Comparison of ENCODE assay signal across 7 mouse cellular contexts in the genomic region with DNA sequence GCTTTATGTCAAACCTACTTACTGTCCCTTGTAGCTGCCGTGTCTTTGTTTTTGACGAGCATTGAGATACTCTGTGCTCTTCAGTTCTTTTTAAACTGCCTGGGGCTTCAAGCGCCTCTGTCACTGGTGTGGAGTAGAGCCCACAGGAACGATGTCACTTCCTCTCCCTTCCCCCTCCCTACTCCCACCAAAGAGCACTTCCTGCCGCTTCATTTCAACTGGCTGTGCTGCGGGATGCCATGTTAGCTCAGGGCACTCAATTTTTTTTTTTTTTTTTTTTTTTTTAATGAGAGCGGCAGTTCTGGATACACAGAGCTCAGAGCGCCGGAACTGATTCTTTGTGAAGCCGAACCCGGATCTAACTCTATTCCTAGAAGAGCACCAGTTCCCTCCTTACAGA.
DNase-seq lines count a peak whose midpoint lies in the region; ATAC-seq and TF ChIP-seq lines count a peak whose summit lies in the region.

No protein-coding gene starts in this region.

- no peak overlapping the region for H3K9ac ChIP-seq in limb, embryonic 11.5 days (ENCODE audit: low read length)
- no peak overlapping the region for H3K9ac ChIP-seq in liver, embryonic 13.5 days
- H3K9ac ChIP-seq in neural tube, embryonic 15.5 days (replicated peaks): no peak overlapping the region

- no peaks in the 10 kb centered on the region for H3K9me3 ChIP-seq in limb, embryonic 11.5 days (ENCODE audit: control insufficient read depth, low read length)
- no peaks in the 10 kb centered on the region for H3K9me3 ChIP-seq in limb, embryonic 10.5 days (replicated peaks)
- H3K9me3 ChIP-seq in liver, embryonic 13.5 days (replicated peaks): no peaks in the 10 kb centered on the region
- no peaks in the 10 kb centered on the region for H3K9me3 ChIP-seq in neural tube, embryonic 15.5 days (replicated peaks)

- TF ChIP-seq CTCF in brain, embryonic 14.5 days (IDR thresholded peaks at IDR 0.05; ENCODE audit: borderline replicate concordance, extremely low read depth, insufficient read depth, insufficient read length): no peak
- no peak for TF ChIP-seq CTCF in cerebellum, adult 2 months (IDR thresholded peaks at IDR 0.05; ENCODE audit: borderline replicate concordance, insufficient read depth, low read depth, low read length)

- no peak overlapping the region for H3K27ac ChIP-seq in limb, embryonic 11.5 days (replicated peaks; ENCODE audit: low read depth, low read length)
- no peak overlapping the region for H3K27ac ChIP-seq in limb, embryonic 10.5 days
- no peak overlapping the region; the same call in 1 of the 2 replicates for H3K27ac ChIP-seq in liver, embryonic 13.5 days
- H3K27ac ChIP-seq in neural tube, embryonic 15.5 days (replicated peaks): no peak overlapping the region
- no peak overlapping the region for H3K27ac ChIP-seq in cerebellum, adult 2 months (ENCODE audit: insufficient read depth, low read length)

- WGBS in limb, embryonic 11.5 days: 72% methylated on average over 11 of the region's 11 CpGs
- WGBS in limb, embryonic 10.5 days: 74% methylated on average over 11 of the region's 11 CpGs
- 17% methylated on average over 11 of the region's 11 CpGs for WGBS in liver, embryonic 13.5 days (ENCODE audit: insufficient replicate concordance)
- 63% methylated on average over 11 of the region's 11 CpGs for WGBS in neural tube, embryonic 15.5 days
- 69% methylated on average over 11 of the region's 11 CpGs for WGBS in cerebellum, adult 2 months

- no peaks in the 10 kb centered on the region for H3K36me3 ChIP-seq in limb, embryonic 11.5 days (ENCODE audit: control insufficient read depth, insufficient read depth, low read length)
- H3K36me3 ChIP-seq in limb, embryonic 10.5 days: no peaks in the 10 kb centered on the region
- no peaks in the 10 kb centered on the region for H3K36me3 ChIP-seq in liver, embryonic 13.5 days
- no peaks in the 10 kb centered on the region for H3K36me3 ChIP-seq in neural tube, embryonic 15.5 days

- no peak for TF ChIP-seq POLR2A in brain, embryonic 14.5 days (IDR thresholded peaks at IDR 0.05; ENCODE audit: borderline replicate concordance, extremely low read depth, insufficient read depth, insufficient read length, poor library complexity, severe bottlenecking)
- no peak for TF ChIP-seq POLR2A in cerebellum, adult 2 months (IDR thresholded peaks at IDR 0.05; ENCODE audit: borderline replicate concordance, insufficient read depth, low read length)

- peak; percentile 52; the same call in 1 of the 2 replicates for ATAC-seq in limb, embryonic 11.5 days (ENCODE audit: insufficient number of reproducible peaks, low FRiP score, low TSS enrichment, low read depth)
- ATAC-seq in hematopoietic stem cell, adult 5-6 weeks (replicated peaks in 1 of 2; ENCODE audit: insufficient read depth in 1 of 2, low FRiP score in 2 of 2, low TSS enrichment in 1 of 2, low read depth in 1 of 2, poor library complexity in 2 of 2, severe bottlenecking in 2 of 2): peak; percentile 96 to 98
- ATAC-seq in liver, embryonic 13.5 days (ENCODE audit: low read depth): peak; percentile 50; the same call in 1 of the 2 replicates
- no peak for ATAC-seq in neural tube, embryonic 15.5 days (ENCODE audit: low FRiP score)

- H3K27me3 ChIP-seq in limb, embryonic 11.5 days (ENCODE audit: control insufficient read depth, insufficient read depth, low read length): no peaks in the 10 kb centered on the region
- H3K27me3 ChIP-seq in limb, embryonic 10.5 days (ENCODE audit: low read depth, poor library complexity, severe bottlenecking): no peaks in the 10 kb centered on the region
- no peaks in the 10 kb centered on the region for H3K27me3 ChIP-seq in liver, embryonic 13.5 days
- H3K27me3 ChIP-seq in neural tube, embryonic 15.5 days (replicated peaks): no peaks in the 10 kb centered on the region
- H3K27me3 ChIP-seq in cerebellum, adult 2 months (ENCODE audit: control insufficient read depth, insufficient read depth, low read length): no peaks in the 10 kb centered on the region

- no peak overlapping the region for H3K4me2 ChIP-seq in limb, embryonic 11.5 days (ENCODE audit: low read depth, severe bottlenecking)
- peak overlapping the region; percentile 23 for H3K4me2 ChIP-seq in liver, embryonic 13.5 days
- H3K4me2 ChIP-seq in neural tube, embryonic 15.5 days: peak overlapping the region; percentile 22

- peaks cover 6% of the 10 kb centered on the region; the same call in 1 of the 2 replicates for H3K4me1 ChIP-seq in limb, embryonic 11.5 days (ENCODE audit: control insufficient read depth, insufficient read depth, low read length)
- peaks cover 23% of the 10 kb centered on the region for H3K4me1 ChIP-seq in limb, embryonic 10.5 days
- H3K4me1 ChIP-seq in liver, embryonic 13.5 days (replicated peaks): no peaks in the 10 kb centered on the region
- H3K4me1 ChIP-seq in neural tube, embryonic 15.5 days: peaks cover 11% of the 10 kb centered on the region
- H3K4me1 ChIP-seq in cerebellum, adult 2 months (ENCODE audit: control insufficient read depth, insufficient read depth, low read length): peaks cover 2% of the 10 kb centered on the region

- no peak for DNase-seq in limb, embryonic 11.5 days (ENCODE audit: low spot score)
- no peak for DNase-seq in limb, embryonic 10.5 days (ENCODE audit: low spot score)
- DNase-seq in brain, embryonic 14.5 days (ENCODE audit: low read depth): peak; percentile 71
- peak; percentile 13 for DNase-seq in liver, embryonic 13.5 days
- no peak for DNase-seq in cerebellum, adult 2 months

- H3K4me3 ChIP-seq in limb, embryonic 11.5 days (ENCODE audit: low read depth, low read length): no peak overlapping the region
- H3K4me3 ChIP-seq in limb, embryonic 10.5 days: no peak overlapping the region
- no peak overlapping the region for H3K4me3 ChIP-seq in liver, embryonic 13.5 days (replicated peaks)
- H3K4me3 ChIP-seq in neural tube, embryonic 15.5 days (replicated peaks): no peak overlapping the region
- no peak overlapping the region for H3K4me3 ChIP-seq in cerebellum, adult 2 months (replicated peaks; ENCODE audit: insufficient read depth, low read depth, low read length)

Comparison
In these comparisons a context has a peak if more than half of its experiments do, and no peak if none do; other contexts are left out.
1. DNase-seq: peak in brain, embryonic 14.5 days (single experiment) and liver, embryonic 13.5 days (single experiment); none in limb, embryonic 11.5 days (single experiment), limb, embryonic 10.5 days (single experiment) and cerebellum, adult 2 months (0 of 2).